Mouse (Mus musculus) G1E (cell line): ENCODE measurements around the gene Colec11. TPM values are rescaled to one million over a fixed set of nuclear protein-coding genes. Genes with fewer than 3 reads are reported as not detected.

Experiments
- ATAC-seq: 2 replicates; pipeline ENCODE4 v1.8.0; 2016; ENCODE audit warnings: mild to moderate bottlenecking; ENCODE audit not compliant: insufficient number of reproducible peaks, poor library complexity, low FRiP score, severe bottlenecking; ENCODE audit errors: extremely low read depth
- DNase-seq: peaks from one replicate; pipeline ENCODE4 v3.0.0; 2012; ENCODE audit warnings: low spot score
- H3K27me3 ChIP-seq: 2 replicates; pipeline ENCODE4 v1.6.1; 2012; ENCODE audit warnings: mild to moderate bottlenecking, low read length, inconsistent platforms; ENCODE audit not compliant: insufficient read depth
- H3K36me3 ChIP-seq: replicated peaks from 2 replicates; pipeline ENCODE3; 2012; ENCODE audit warnings: mild to moderate bottlenecking, inconsistent platforms
- H3K4me1 ChIP-seq: 2 replicates; pipeline ENCODE4 v1.6.1; 2012; ENCODE audit warnings: low read depth, low read length, inconsistent platforms, mixed read lengths; ENCODE audit not compliant: insufficient read depth
- H3K4me3 ChIP-seq: 2 replicates; pipeline ENCODE4 v1.5.1; 2012; ENCODE audit warnings: low read depth, mild to moderate bottlenecking, inconsistent platforms, low read length, moderate library complexity, mixed read lengths
- H3K9me3 ChIP-seq: replicated peaks from 2 replicates; pipeline ENCODE4 v1.6.1; 2012; ENCODE audit warnings: inconsistent platforms
- CTCF ChIP-seq: IDR thresholded peaks from 2 replicates; pipeline ENCODE4 v1.5.1; 2012; ENCODE audit warnings: low read depth, low read length, inconsistent platforms, mixed read lengths
- GATA1 ChIP-seq: IDR thresholded peaks from 2 replicates; pipeline ENCODE4 v1.6.1; 2012; ENCODE audit warnings: borderline replicate concordance, low read length, inconsistent platforms, mixed read lengths
- GATA2 ChIP-seq: IDR thresholded peaks from 2 replicates; pipeline ENCODE4 v1.6.1; 2012; ENCODE audit warnings: low read depth, low read length, inconsistent platforms, borderline replicate concordance
- POLR2AphosphoS5 ChIP-seq: IDR thresholded peaks from 2 replicates; pipeline ENCODE4 v1.6.1; 2012; ENCODE audit warnings: low read depth, low read length, inconsistent platforms; ENCODE audit not compliant: insufficient replicate concordance
- TAL1 ChIP-seq: conservative IDR thresholded peaks from 2 replicates; pipeline ENCODE4 v1.6.1; 2012; ENCODE audit warnings: low read depth, low read length, inconsistent platforms, mixed read lengths
- polyA plus RNA-seq: library from polyadenylated mRNA; stranded (reverse); fragments of >175 nt; gene quantifications from 2 replicates; pipeline ENCODE4 v1.2.3, GENCODE M21; 2012
- total RNA-seq, 2 experiments: library from RNA; stranded (forward) in 1 of 2; stranded (reverse) in 1 of 2; fragments of 200-1000 nt in 1 of 2; fragments of >200 nt in 1 of 2; fragmentation: Nextera tagmentation in 1 of 2; gene quantifications; 2 replicates each; pipeline ENCODE4 v1.2.3; 2014 to 2017

Gene Colec11
- total and polyA plus RNA-seq, 3 experiments: 0.22 TPM; not detected in 2

- H3K9me3 ChIP-seq: no peaks in the 10 kb centered on the region
- peak; percentile 18; the same call in 1 of the 2 replicates for ATAC-seq
- no peak overlapping the region for H3K4me3 ChIP-seq
- no peak for TF ChIP-seq TAL1
- TF ChIP-seq POLR2AphosphoS5: no peak
- TF ChIP-seq GATA2: no peak
- TF ChIP-seq CTCF: no peak
- TF ChIP-seq GATA1: no peak
- H3K4me1 ChIP-seq: no peaks in the 10 kb centered on the region; the same call in 1 of the 2 replicates
- peaks cover 3% of the 10 kb centered on the region; the same call in 1 of the 2 replicates for H3K27me3 ChIP-seq
- no peak for DNase-seq
- H3K36me3 ChIP-seq: no peaks in the 10 kb centered on the region
Measured at GRCm38 (mm10) chr12:28597699-28598098, 25.5 kb downstream of the Colec11 start.

GRCm38 (mm10) chr12:28596851-28597250 lies 26.3 kb downstream of the Colec11 start:
- no peaks in the 10 kb centered on the region for H3K27me3 ChIP-seq
- DNase-seq (no peak), ATAC-seq (no peak)
- TF ChIP-seq TAL1: no peak
- no peak for TF ChIP-seq CTCF
- H3K36me3 ChIP-seq: no peaks in the 10 kb centered on the region
- H3K4me3 ChIP-seq: no peak overlapping the region
- no peaks in the 10 kb centered on the region; the same call in 1 of the 2 replicates for H3K4me1 ChIP-seq
- no peaks in the 10 kb centered on the region for H3K9me3 ChIP-seq

- Histone ChIP-seq H3K27me3 (no peaks in the 10 kb centered on the region), H3K36me3 (no peaks in the 10 kb centered on the region), H3K4me1 (no peaks in the 10 kb centered on the region; the same call in 1 of the 2 replicates), H3K4me3 (no peak overlapping the region), H3K9me3 (no peaks in the 10 kb centered on the region)
- DNase-seq: no peak
- no peak for ATAC-seq
- no peak for TF ChIP-seq POLR2AphosphoS5
- no peak for TF ChIP-seq TAL1
- no peak for TF ChIP-seq GATA2
- TF ChIP-seq CTCF: no peak
- no peak for TF ChIP-seq GATA1
Measured at GRCm38 (mm10) chr12:28590428-28590827, 32.7 kb downstream of the Colec11 start.

- TF ChIP-seq CTCF (peak; percentile 32; the same call in 1 of the 2 replicates), TAL1 (no peak)
- ATAC-seq (peak; percentile 86), DNase-seq (peak; percentile 63)
- no peak overlapping the region; the same call in 1 of the 2 replicates for H3K4me3 ChIP-seq
- no peaks in the 10 kb centered on the region for H3K27me3 ChIP-seq
- H3K9me3 ChIP-seq: no peaks in the 10 kb centered on the region
- no peaks in the 10 kb centered on the region for H3K4me1 ChIP-seq
- no peaks in the 10 kb centered on the region for H3K36me3 ChIP-seq
Measured at GRCm38 (mm10) chr12:28589090-28589868, 33.9 kb downstream of the Colec11 start.

- Histone ChIP-seq H3K4me1 (no peaks in the 10 kb centered on the region), H3K4me3 (no peak overlapping the region), H3K36me3 (no peaks in the 10 kb centered on the region), H3K9me3 (no peaks in the 10 kb centered on the region), H3K27me3 (no peaks in the 10 kb centered on the region)
- TF ChIP-seq GATA1 (no peak), GATA2 (no peak), CTCF (no peak), POLR2AphosphoS5 (no peak), TAL1 (no peak)
- ATAC-seq: no peak
- DNase-seq: no peak
Measured at GRCm38 (mm10) chr12:28587949-28588348, 35.2 kb downstream of the Colec11 start.

GRCm38 (mm10) chr12:28584036-28584435 lies 39.1 kb downstream of the Colec11 start:
- TF ChIP-seq GATA2 (no peak), GATA1 (no peak), TAL1 (no peak), CTCF (no peak), POLR2AphosphoS5 (no peak)
- no peak for DNase-seq
- Histone ChIP-seq H3K27me3 (no peaks in the 10 kb centered on the region), H3K36me3 (no peaks in the 10 kb centered on the region), H3K4me3 (no peak overlapping the region), H3K4me1 (no peaks in the 10 kb centered on the region), H3K9me3 (no peaks in the 10 kb centered on the region)
- ATAC-seq: no peak
